Mouse (Mus musculus): ENCODE measurements around the gene Itgb8. TPM values are rescaled to one million over a fixed set of nuclear protein-coding genes. Genes with fewer than 3 reads are reported as not detected.

Gene Itgb8
- polyA plus RNA-seq, 1 experiment = not detected

- Histone ChIP-seq H3K27ac (ENCODE audit: insufficient read depth, low read depth, low read length) (no peak overlapping the region), H3K4me1 (ENCODE audit: control insufficient read depth, insufficient read depth, low read length) (0 out of 2 replicates have a peak, but pooled peaks cover 2% of the 10 kb centered on the region), H3K4me3 (ENCODE audit: insufficient read depth, low read length) (no peak overlapping the region)
- TF ChIP-seq CTCF (IDR thresholded peaks at IDR 0.05; ENCODE audit: low read depth, low read length) (no peak), POLR2A (IDR thresholded peaks at IDR 0.05; ENCODE audit: borderline replicate concordance, low read depth, low read length) (no peak)
Observed at GRCm38 (mm10) chr12:119182215-119182924, 56.2 kb downstream of the Itgb8 start.

- H3K4me3 ChIP-seq (ENCODE audit: insufficient read depth, low read length) = no peak overlapping the region
- no peak overlapping the region for H3K27ac ChIP-seq (ENCODE audit: insufficient read depth, low read depth, low read length)
- TF ChIP-seq POLR2A (IDR thresholded peaks at IDR 0.05; ENCODE audit: borderline replicate concordance, low read depth, low read length) (no peak), CTCF (IDR thresholded peaks at IDR 0.05; ENCODE audit: low read depth, low read length) (no peak)
- 0 out of 2 replicates have a peak, but pooled peaks cover 2% of the 10 kb centered on the region for H3K4me1 ChIP-seq (ENCODE audit: control insufficient read depth, insufficient read depth, low read length)
Observed at GRCm38 (mm10) chr12:119176017-119176416, 62.6 kb downstream of the Itgb8 start.

- Histone ChIP-seq H3K27ac (ENCODE audit: insufficient read depth, low read depth, low read length) (no peak overlapping the region), H3K4me3 (ENCODE audit: insufficient read depth, low read length) (no peak overlapping the region), H3K4me1 (ENCODE audit: control insufficient read depth, insufficient read depth, low read length) (peaks cover 3% of the 10 kb centered on the region)
- TF ChIP-seq POLR2A (IDR thresholded peaks at IDR 0.05; ENCODE audit: borderline replicate concordance, low read depth, low read length) = no peak
- TF ChIP-seq CTCF (IDR thresholded peaks at IDR 0.05; ENCODE audit: low read depth, low read length) = no peak
Observed at GRCm38 (mm10) chr12:119169828-119170539, 68.6 kb downstream of the Itgb8 start.

DNA sequence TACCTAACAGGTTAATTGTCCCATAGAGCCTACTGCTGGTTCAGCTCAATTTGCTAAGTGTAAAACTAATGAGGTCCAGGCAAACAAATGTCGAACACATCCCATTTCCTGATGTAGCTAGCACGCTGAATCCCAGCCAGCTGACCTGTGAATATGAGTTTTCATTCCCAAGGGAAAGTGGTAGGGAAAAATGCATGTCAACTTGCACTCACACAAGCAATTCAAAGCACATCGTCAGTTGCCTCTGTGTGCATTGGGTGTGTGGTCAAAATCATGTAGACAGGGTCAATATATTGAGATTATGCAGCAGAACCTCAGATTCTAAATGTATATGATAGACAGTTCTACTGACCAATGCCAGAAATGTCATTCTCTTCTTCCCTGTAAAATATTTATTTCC is 69.5 kb downstream of the Itgb8 start:
- H3K4me1 ChIP-seq (ENCODE audit: control insufficient read depth, insufficient read depth, low read length) = peaks cover 6% of the 10 kb centered on the region
- TF ChIP-seq CTCF (IDR thresholded peaks at IDR 0.05; ENCODE audit: low read depth, low read length) (no peak), POLR2A (IDR thresholded peaks at IDR 0.05; ENCODE audit: borderline replicate concordance, low read depth, low read length) (no peak)
- no peak overlapping the region for H3K27ac ChIP-seq (ENCODE audit: insufficient read depth, low read depth, low read length)
- no peak overlapping the region for H3K4me3 ChIP-seq (ENCODE audit: insufficient read depth, low read length)

- Histone ChIP-seq H3K4me3 (ENCODE audit: insufficient read depth, low read length) (no peak overlapping the region), H3K27ac (ENCODE audit: insufficient read depth, low read depth, low read length) (no peak overlapping the region), H3K4me1 (ENCODE audit: control insufficient read depth, insufficient read depth, low read length) (peaks cover 8% of the 10 kb centered on the region)
- no peak for TF ChIP-seq POLR2A (IDR thresholded peaks at IDR 0.05; ENCODE audit: borderline replicate concordance, low read depth, low read length)
- no peak for TF ChIP-seq CTCF (IDR thresholded peaks at IDR 0.05; ENCODE audit: low read depth, low read length)
Observed at GRCm38 (mm10) chr12:119165115-119165514, 73.5 kb downstream of the Itgb8 start.

GRCm38 (mm10) chr12:119164672-119165071 is 73.9 kb downstream of the Itgb8 start:
- H3K4me1 ChIP-seq (ENCODE audit: control insufficient read depth, insufficient read depth, low read length) = peaks cover 6% of the 10 kb centered on the region
- TF ChIP-seq POLR2A (IDR thresholded peaks at IDR 0.05; ENCODE audit: borderline replicate concordance, low read depth, low read length) (no peak), CTCF (IDR thresholded peaks at IDR 0.05; ENCODE audit: low read depth, low read length) (no peak)
- H3K4me3 ChIP-seq (ENCODE audit: insufficient read depth, low read length) = no peak overlapping the region
- no peak overlapping the region for H3K27ac ChIP-seq (ENCODE audit: insufficient read depth, low read depth, low read length)

DNA sequence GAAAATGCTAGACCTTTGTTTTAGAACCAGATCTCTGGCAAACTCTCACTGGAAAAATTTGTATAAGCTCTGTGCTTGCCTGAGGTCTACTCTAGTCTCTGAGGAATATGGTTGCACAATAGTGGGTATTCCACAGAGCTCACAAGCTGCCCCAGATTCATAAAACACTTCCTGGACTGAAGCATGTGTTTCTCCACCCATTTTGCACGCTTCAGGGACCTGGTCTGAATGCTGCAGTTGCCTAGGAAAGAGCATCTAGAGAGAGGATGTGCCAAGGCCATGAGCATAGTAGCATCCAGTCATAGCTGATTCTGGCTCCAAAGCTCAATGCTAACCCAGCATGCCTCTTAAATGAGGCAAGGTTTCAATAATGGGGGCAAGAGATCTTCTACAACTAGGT is 74.4 kb downstream of the Itgb8 start:
- TF ChIP-seq CTCF (IDR thresholded peaks at IDR 0.05; ENCODE audit: low read depth, low read length) (no peak), POLR2A (IDR thresholded peaks at IDR 0.05; ENCODE audit: borderline replicate concordance, low read depth, low read length) (no peak)
- H3K27ac ChIP-seq (ENCODE audit: insufficient read depth, low read depth, low read length) = no peak overlapping the region; the same call in 1 of the 2 replicates
- H3K4me3 ChIP-seq (ENCODE audit: insufficient read depth, low read length) = no peak overlapping the region
- H3K4me1 ChIP-seq (ENCODE audit: control insufficient read depth, insufficient read depth, low read length) = peaks cover 6% of the 10 kb centered on the region

- TF ChIP-seq CTCF (IDR thresholded peaks at IDR 0.05; ENCODE audit: low read depth, low read length) (no peak), POLR2A (IDR thresholded peaks at IDR 0.05; ENCODE audit: borderline replicate concordance, low read depth, low read length) (no peak)
- Histone ChIP-seq H3K27ac (ENCODE audit: insufficient read depth, low read depth, low read length) (no peak overlapping the region), H3K4me1 (ENCODE audit: control insufficient read depth, insufficient read depth, low read length) (peaks cover 8% of the 10 kb centered on the region), H3K4me3 (ENCODE audit: insufficient read depth, low read length) (no peak overlapping the region)
Observed at GRCm38 (mm10) chr12:119160786-119161185, 77.8 kb downstream of the Itgb8 start.

- Histone ChIP-seq H3K27ac (ENCODE audit: insufficient read depth, low read depth, low read length) (no peak overlapping the region), H3K4me1 (ENCODE audit: control insufficient read depth, insufficient read depth, low read length) (peaks cover 7% of the 10 kb centered on the region), H3K4me3 (ENCODE audit: insufficient read depth, low read length) (no peak overlapping the region)
- TF ChIP-seq CTCF (IDR thresholded peaks at IDR 0.05; ENCODE audit: low read depth, low read length) (no peak), POLR2A (IDR thresholded peaks at IDR 0.05; ENCODE audit: borderline replicate concordance, low read depth, low read length) (no peak)
Observed at GRCm38 (mm10) chr12:119159254-119159933, 79.2 kb downstream of the Itgb8 start.

Data from bone marrow macrophage, adult 2 months (primary cell).